Mouse (Mus musculus): Measurements from ENCODE around the gene Il17ra. TPM values are rescaled to one million over a fixed set of nuclear protein-coding genes. Genes with fewer than 3 reads are reported as not detected.
A peak's percentile ranks its signal among the peaks of the same experiment; 100 is the strongest.

The Il17ra gene
- polyA plus RNA-seq, 1 experiment from 2014 or later: 7.2 TPM

DNA sequence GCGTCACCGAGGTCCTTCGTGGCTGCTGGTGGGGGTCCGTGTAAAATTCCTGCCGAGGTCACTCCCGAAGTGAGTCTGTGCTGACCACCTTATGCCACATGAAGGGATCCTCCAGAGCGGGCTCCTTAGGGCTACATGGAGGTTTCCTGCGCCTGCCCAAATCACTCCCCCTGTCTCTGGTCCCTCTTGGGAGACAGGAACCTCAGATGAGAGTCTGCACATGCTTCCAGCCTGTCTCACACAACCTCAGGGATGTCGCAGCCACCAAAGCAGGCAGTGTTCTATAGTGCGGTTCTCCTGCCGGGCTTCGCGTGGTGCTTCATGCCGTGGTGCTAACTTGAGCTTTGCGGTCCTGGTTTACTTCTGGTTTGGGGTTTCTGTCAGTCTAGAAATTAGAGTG is 1.8 kb upstream of the Il17ra start:
- Histone ChIP-seq H3K27me3 (peaks cover 31% of the 10 kb centered on the region), H3K4me2 (no peak overlapping the region), H3K4me1 (peaks cover 19% of the 10 kb centered on the region), H3K36me3 (no peaks in the 10 kb centered on the region), H3K4me3 (no peak overlapping the region), H3K9me3 (no peaks in the 10 kb centered on the region), H3K9ac (no peak overlapping the region), H3K27ac (no peak overlapping the region)
- WGBS: 60% methylated on average over 15 of the region's 15 CpGs
- no peak for ATAC-seq (ENCODE audit: borderline replicate concordance, extremely low read depth, low FRiP score, low TSS enrichment)

DNA sequence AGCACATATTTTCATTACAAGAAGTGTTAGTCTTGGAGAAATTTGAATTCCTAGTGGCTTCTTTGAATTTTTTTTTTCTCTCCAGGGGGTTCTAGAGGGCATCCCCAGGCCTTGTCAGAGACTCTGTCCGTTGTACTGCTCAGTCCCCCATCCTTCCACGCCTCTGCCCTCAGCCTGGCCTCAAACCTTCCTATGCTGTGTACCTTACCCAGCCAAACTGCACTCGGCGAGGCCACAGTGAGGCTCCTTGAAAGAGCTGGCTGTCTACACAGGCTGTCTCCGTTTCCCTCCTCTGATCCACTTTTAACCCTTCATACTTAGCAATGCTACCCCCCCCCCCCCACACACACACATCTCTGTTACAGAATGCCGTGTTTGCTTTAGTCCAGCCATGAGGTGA is 796 bp upstream of the Il17ra start:
- Histone ChIP-seq H3K9ac (no peak overlapping the region), H3K4me3 (no peak overlapping the region), H3K9me3 (no peaks in the 10 kb centered on the region), H3K4me1 (peaks cover 19% of the 10 kb centered on the region), H3K4me2 (no peak overlapping the region), H3K27me3 (peaks cover 31% of the 10 kb centered on the region), H3K36me3 (no peaks in the 10 kb centered on the region), H3K27ac (no peak overlapping the region)
- ATAC-seq (ENCODE audit: borderline replicate concordance, extremely low read depth, low FRiP score, low TSS enrichment): no peak
- 37% methylated on average over 6 of the region's 6 CpGs for WGBS

- peaks cover 19% of the 10 kb centered on the region for H3K4me1 ChIP-seq
- H3K27me3 ChIP-seq: peaks cover 31% of the 10 kb centered on the region
- H3K9ac ChIP-seq: peak overlapping the region; percentile 56
- H3K27ac ChIP-seq: no peak overlapping the region
- 0 out of 2 replicates have a peak, but pooled peaks have one; percentile 8 for ATAC-seq (ENCODE audit: borderline replicate concordance, extremely low read depth, low FRiP score, low TSS enrichment)
- H3K4me2 ChIP-seq: peak overlapping the region; percentile 91
- 3% methylated on average over 11 of the region's 11 CpGs for WGBS
- no peaks in the 10 kb centered on the region for H3K36me3 ChIP-seq
- peak overlapping the region; percentile 66 for H3K4me3 ChIP-seq
- no peaks in the 10 kb centered on the region for H3K9me3 ChIP-seq
Observed at GRCm38 (mm10) chr6:120463884-120464283, 837 bp downstream of the Il17ra start.

- 41% methylated on average over 9 of the region's 9 CpGs for WGBS
- Histone ChIP-seq H3K4me2 (peak overlapping the region; percentile 91), H3K36me3 (no peaks in the 10 kb centered on the region), H3K4me3 (peak overlapping the region; percentile 66), H3K27ac (no peak overlapping the region), H3K4me1 (peaks cover 19% of the 10 kb centered on the region), H3K9ac (no peak overlapping the region), H3K27me3 (peaks cover 31% of the 10 kb centered on the region), H3K9me3 (no peaks in the 10 kb centered on the region)
- ATAC-seq (ENCODE audit: borderline replicate concordance, extremely low read depth, low FRiP score, low TSS enrichment): no peak
Observed at GRCm38 (mm10) chr6:120464406-120464939, 1.4 kb downstream of the Il17ra start.

DNA sequence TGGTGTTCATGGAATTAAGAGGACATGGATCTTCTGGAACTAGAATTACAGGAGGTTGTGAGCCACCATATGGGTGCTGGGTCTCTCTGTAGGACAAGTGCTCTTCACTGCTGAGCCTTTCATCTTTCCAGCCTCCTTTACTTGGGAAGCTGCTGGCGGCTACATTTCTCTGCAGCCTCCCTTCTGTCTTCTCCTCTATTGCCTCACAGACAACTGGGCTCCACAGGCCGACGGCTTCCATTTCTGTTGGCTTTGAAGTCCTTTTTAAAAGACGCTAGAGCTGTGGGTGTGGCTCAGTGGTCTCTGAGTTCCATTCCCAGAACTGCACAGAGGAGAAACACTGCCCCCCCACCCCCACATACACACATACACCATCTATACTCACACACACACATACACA is 2.3 kb downstream of the Il17ra start:
- 42% methylated on average over 4 of the region's 4 CpGs for WGBS
- Histone ChIP-seq H3K4me3 (no peak overlapping the region), H3K27me3 (peaks cover 31% of the 10 kb centered on the region), H3K9ac (no peak overlapping the region), H3K9me3 (no peaks in the 10 kb centered on the region), H3K4me1 (peaks cover 19% of the 10 kb centered on the region), H3K27ac (no peak overlapping the region), H3K4me2 (no peak overlapping the region), H3K36me3 (no peaks in the 10 kb centered on the region)
- ATAC-seq (ENCODE audit: borderline replicate concordance, extremely low read depth, low FRiP score, low TSS enrichment): no peak

DNA sequence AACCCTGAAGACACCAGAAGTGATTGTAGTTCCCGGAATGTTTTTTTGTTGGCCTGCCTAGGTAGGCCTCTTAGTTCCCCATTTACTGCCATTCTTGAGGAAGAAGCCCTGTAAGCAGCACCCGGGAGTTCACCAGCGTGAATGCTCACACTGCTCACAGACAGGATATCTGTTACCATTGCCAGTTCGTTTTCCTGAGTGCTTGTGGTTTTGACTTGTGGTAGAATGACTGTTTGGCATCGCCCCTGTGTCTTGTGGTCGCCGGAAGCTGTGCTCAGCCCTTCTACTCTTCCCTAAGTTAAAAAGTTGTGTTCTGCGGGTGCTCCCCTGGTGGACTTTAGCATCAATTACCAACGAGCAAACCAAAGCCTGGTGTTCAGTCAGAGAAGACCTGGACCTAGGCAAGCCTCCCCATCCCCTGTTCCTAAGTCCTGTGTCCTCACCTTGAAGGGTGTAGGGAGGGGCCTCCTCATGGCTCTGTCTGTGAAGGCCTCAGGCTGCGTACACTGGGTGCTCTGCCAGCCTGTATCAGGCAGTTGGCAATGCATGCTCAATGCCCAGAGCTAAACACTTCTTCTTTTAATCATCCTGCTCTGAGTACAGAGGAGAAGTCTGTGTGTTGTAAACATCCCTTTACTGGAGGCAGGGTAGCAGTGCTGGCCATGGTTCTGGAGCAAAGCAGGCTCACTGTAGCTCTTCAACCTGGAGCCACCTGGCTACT is 3.7 kb downstream of the Il17ra start:
- Histone ChIP-seq H3K36me3 (no peaks in the 10 kb centered on the region), H3K27ac (no peak overlapping the region), H3K4me3 (no peak overlapping the region), H3K9ac (no peak overlapping the region), H3K9me3 (no peaks in the 10 kb centered on the region), H3K27me3 (peaks cover 23% of the 10 kb centered on the region), H3K4me2 (no peak overlapping the region), H3K4me1 (peaks cover 19% of the 10 kb centered on the region)
- ATAC-seq (ENCODE audit: borderline replicate concordance, extremely low read depth, low FRiP score, low TSS enrichment): no peak
- WGBS: 72% methylated on average over 10 of the region's 10 CpGs

DNA sequence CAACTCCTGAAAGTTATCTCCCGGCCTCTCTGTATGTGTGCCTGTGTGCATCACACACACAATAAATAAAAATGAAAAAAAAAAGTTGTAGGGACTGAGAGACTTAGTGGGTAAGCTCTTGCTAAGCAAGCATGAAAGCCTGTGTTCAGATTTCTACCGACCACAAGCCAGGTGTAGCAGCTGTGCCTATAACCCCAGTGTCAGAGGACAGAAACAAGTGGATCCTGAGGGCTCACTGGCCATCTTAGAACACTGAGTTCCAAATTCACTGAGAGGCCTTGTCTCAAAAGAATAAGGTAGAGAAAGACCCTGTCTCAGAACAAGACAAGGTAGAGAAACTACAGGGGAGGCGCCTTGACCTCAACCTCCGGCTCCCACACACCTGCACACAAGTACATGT is 5.2 kb downstream of the Il17ra start:
- peaks cover 14% of the 10 kb centered on the region; the same call in 1 of the 2 replicates for H3K27me3 ChIP-seq
- H3K4me2 ChIP-seq: no peak overlapping the region
- H3K27ac ChIP-seq: no peak overlapping the region
- H3K9ac ChIP-seq: no peak overlapping the region
- H3K36me3 ChIP-seq: no peaks in the 10 kb centered on the region
- H3K4me1 ChIP-seq: peaks cover 20% of the 10 kb centered on the region
- ATAC-seq (ENCODE audit: borderline replicate concordance, extremely low read depth, low FRiP score, low TSS enrichment): no peak
- 85% methylated on average over 4 of the region's 4 CpGs for WGBS
- no peak overlapping the region for H3K4me3 ChIP-seq
- no peaks in the 10 kb centered on the region for H3K9me3 ChIP-seq

DNA sequence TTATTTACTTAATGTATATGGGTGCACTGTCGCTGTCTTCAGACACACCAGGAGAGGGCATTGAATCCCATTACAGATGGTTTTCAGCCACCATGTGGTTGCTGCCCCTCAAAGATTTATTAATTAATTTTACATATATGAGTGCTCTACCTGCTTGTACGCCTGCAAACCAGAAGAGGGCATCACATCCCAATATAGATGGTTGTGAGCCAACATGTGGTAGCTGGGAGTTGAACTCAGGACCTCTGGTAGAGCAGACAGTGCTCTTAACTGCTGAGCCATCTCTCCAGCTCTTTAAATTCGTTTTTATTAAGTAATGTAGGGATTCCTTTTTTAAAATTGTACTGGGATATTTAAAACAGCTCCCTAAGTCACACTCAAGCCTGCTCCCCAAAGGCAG is 6.2 kb downstream of the Il17ra start:
- Histone ChIP-seq H3K4me2 (no peak overlapping the region), H3K4me1 (peaks cover 16% of the 10 kb centered on the region), H3K36me3 (no peaks in the 10 kb centered on the region), H3K4me3 (no peak overlapping the region), H3K9me3 (no peaks in the 10 kb centered on the region), H3K27ac (no peak overlapping the region), H3K27me3 (peaks cover 6% of the 10 kb centered on the region; the same call in 1 of the 2 replicates), H3K9ac (no peak overlapping the region)
- WGBS: 60% methylated on average over 3 of the region's 3 CpGs
- ATAC-seq (ENCODE audit: borderline replicate concordance, extremely low read depth, low FRiP score, low TSS enrichment): no peak

GRCm38 (mm10) chr6:120469770-120470169 is 6.7 kb downstream of the Il17ra start:
- no peak overlapping the region for H3K4me2 ChIP-seq
- H3K36me3 ChIP-seq: no peaks in the 10 kb centered on the region
- no peak overlapping the region for H3K27ac ChIP-seq
- no peak overlapping the region for H3K4me3 ChIP-seq
- peaks cover under 1% of the 10 kb centered on the region; the same call in 1 of the 2 replicates for H3K27me3 ChIP-seq
- ATAC-seq (ENCODE audit: borderline replicate concordance, extremely low read depth, low FRiP score, low TSS enrichment): no peak
- H3K9me3 ChIP-seq: no peaks in the 10 kb centered on the region
- H3K9ac ChIP-seq: no peak overlapping the region
- H3K4me1 ChIP-seq: peaks cover 13% of the 10 kb centered on the region

- Histone ChIP-seq H3K36me3 (no peaks in the 10 kb centered on the region), H3K4me3 (no peak overlapping the region), H3K27ac (no peak overlapping the region), H3K9ac (no peak overlapping the region), H3K4me1 (peaks cover 14% of the 10 kb centered on the region), H3K9me3 (no peaks in the 10 kb centered on the region), H3K27me3 (no peaks in the 10 kb centered on the region), H3K4me2 (no peak overlapping the region)
- 41% methylated on average over 1 of the region's 1 CpGs for WGBS
- ATAC-seq (ENCODE audit: borderline replicate concordance, extremely low read depth, low FRiP score, low TSS enrichment): no peak
Observed at GRCm38 (mm10) chr6:120470666-120471065, 7.6 kb downstream of the Il17ra start.

- WGBS: 34% methylated on average over 5 of the region's 5 CpGs
- ATAC-seq (ENCODE audit: borderline replicate concordance, extremely low read depth, low FRiP score, low TSS enrichment): no peak
Observed at GRCm38 (mm10) chr6:120471991-120472441, 9.0 kb downstream of the Il17ra start.

GRCm38 (mm10) chr6:120472455-120473140 is 9.6 kb downstream of the Il17ra start:
- Histone ChIP-seq H3K27me3 (no peaks in the 10 kb centered on the region), H3K4me2 (no peak overlapping the region), H3K9ac (no peak overlapping the region), H3K27ac (no peak overlapping the region), H3K36me3 (no peaks in the 10 kb centered on the region), H3K9me3 (no peaks in the 10 kb centered on the region), H3K4me3 (no peak overlapping the region), H3K4me1 (peaks cover 14% of the 10 kb centered on the region)
- WGBS: 43% methylated on average over 8 of the region's 8 CpGs
- no peak for ATAC-seq (ENCODE audit: borderline replicate concordance, extremely low read depth, low FRiP score, low TSS enrichment)

More at GRCm38 (mm10) chr6:120471991-120472441, 9.0 kb downstream of the Il17ra start:
- H3K27me3 ChIP-seq: no peaks in the 10 kb centered on the region
- no peaks in the 10 kb centered on the region for H3K9me3 ChIP-seq
- H3K9ac ChIP-seq: no peak overlapping the region
- no peak overlapping the region for H3K4me3 ChIP-seq
- H3K4me2 ChIP-seq: no peak overlapping the region
- H3K36me3 ChIP-seq: no peaks in the 10 kb centered on the region
- H3K27ac ChIP-seq: no peak overlapping the region
- peaks cover 14% of the 10 kb centered on the region for H3K4me1 ChIP-seq
